Mouse (Mus musculus) kidney, embryonic 15.5 days (tissue): ENCODE data around the gene Egfl7. TPM values are rescaled to one million over a fixed set of nuclear protein-coding genes. Genes with fewer than 3 reads are reported as not detected.

ENCODE experiments used
- ATAC-seq: fragments of 200-750 bp; cut with Nextera tagmentation; replicated peaks from 2 replicates; pipeline ENCODE4 v1.8.0; 2017; ENCODE audit warnings: moderate TSS enrichment; ENCODE audit not compliant: low FRiP score
- H3K27ac ChIP-seq: fragments of 300-500 bp; sonication (generic); 2 replicates; pipeline ENCODE4 v1.5.1; 2015; ENCODE audit warnings: mild to moderate bottlenecking, inconsistent platforms
- H3K27me3 ChIP-seq: fragments of 300-500 bp; sonication (generic); 2 replicates; pipeline ENCODE4 v1.6.1; 2015; ENCODE audit warnings: inconsistent platforms
- H3K36me3 ChIP-seq: fragments of 300-500 bp; sonication (generic); 2 replicates; pipeline ENCODE4 v1.6.1; 2015; ENCODE audit warnings: inconsistent platforms
- H3K4me1 ChIP-seq: fragments of 300-500 bp; sonication (generic); 2 replicates; pipeline ENCODE4 v1.6.1; 2015; ENCODE audit warnings: inconsistent platforms
- H3K4me2 ChIP-seq: fragments of 300-500 bp; sonication (generic); 2 replicates; pipeline ENCODE4 v1.6.1; 2015; ENCODE audit warnings: moderate library complexity, mild to moderate bottlenecking, inconsistent platforms
- H3K4me3 ChIP-seq: fragments of 300-500 bp; sonication (generic); replicated peaks from 2 replicates; pipeline ENCODE4 v1.5.1; 2015; ENCODE audit warnings: mild to moderate bottlenecking, inconsistent platforms
- H3K9ac ChIP-seq: fragments of 300-500 bp; sonication (generic); 2 replicates; pipeline ENCODE4 v1.6.1; 2015; ENCODE audit warnings: mild to moderate bottlenecking, inconsistent platforms
- H3K9me3 ChIP-seq: fragments of 300-500 bp; sonication (generic); replicated peaks from 2 replicates; pipeline ENCODE4 v1.6.1; 2016; ENCODE audit warnings: inconsistent platforms
- WGBS: fragments of 180-500 bp; shearing (Covaris S2); methylation state at CpG from one replicate; pipeline ENCODE4 v1.1.7; 2015; ENCODE audit warnings: mixed read lengths; 5-methylcytosine and 5-hydroxymethylcytosine counted together
- polyA plus RNA-seq: library from polyadenylated mRNA; unstranded; fragments of >200 nt; fragmentation: Nextera tagmentation; extraction: Ambion mirVana; gene quantifications from 2 replicates; pipeline ENCODE4 v1.2.1, GENCODE M21; 2015

The Egfl7 gene
- 218 and 219 TPM in 2 replicates for polyA plus RNA-seq

DNA sequence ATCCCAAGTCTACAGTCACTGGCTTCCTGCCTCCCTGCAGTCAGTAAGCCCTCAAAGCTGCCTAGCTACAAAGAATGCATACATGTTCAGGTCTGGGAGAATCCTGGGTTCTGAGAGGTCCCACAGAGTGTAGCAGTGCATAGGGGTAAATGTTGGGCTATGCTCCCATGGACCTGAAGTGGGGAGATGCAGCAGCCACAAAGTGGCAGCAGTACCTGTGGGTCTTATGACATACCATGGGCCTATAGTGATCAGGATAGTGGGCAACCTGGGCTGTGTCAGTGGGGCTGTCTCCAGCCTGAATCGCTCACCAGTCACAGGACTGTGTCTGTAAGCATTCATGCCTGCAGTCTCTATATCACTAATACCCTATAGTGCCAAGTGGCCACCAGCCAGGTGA, at the start of gene Egfl7:
Egfl7 (plus strand) TSS at position 301 of the 400 bp plus-strand sequence.
- no peak within 1 kb of the TSS for H3K4me2 ChIP-seq
- peaks cover 32% of the 10 kb centered on the region for H3K4me1 ChIP-seq
- ATAC-seq, result no peak
- no peak within 1 kb of the TSS for H3K4me3 ChIP-seq
- peak within 1 kb of the TSS; percentile 76 for H3K27ac ChIP-seq
- no peak within 1 kb of the TSS for H3K9ac ChIP-seq
- H3K36me3 ChIP-seq, result no peaks in the 10 kb centered on the region
- H3K9me3 ChIP-seq, result no peaks in the 10 kb centered on the region
- H3K27me3 ChIP-seq, result no peaks in the 10 kb centered on the region
- WGBS, result 74% methylated on average over 1 of the region's 1 CpGs

DNA sequence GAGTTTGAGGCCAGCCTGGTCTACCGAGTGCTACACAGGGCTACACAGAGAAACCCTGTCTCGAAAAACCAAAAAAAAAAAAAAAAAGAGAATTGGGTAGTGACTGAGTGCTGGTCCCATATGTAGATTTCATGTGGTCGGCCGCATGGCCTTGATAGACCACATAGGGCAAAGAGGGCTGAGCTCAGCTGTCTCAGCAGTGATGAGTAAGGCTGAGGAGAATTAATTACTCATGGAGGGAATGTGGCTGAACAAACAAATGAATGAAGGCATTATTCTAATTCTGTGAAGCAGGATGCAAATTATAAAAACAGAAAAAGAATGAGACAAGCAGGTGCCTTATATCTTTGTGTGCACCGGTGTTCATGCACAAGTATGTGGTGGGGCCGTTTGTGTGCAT, 48.0 kb upstream of the Egfl7 start:
- Histone ChIP-seq H3K9me3 (no peaks in the 10 kb centered on the region), H3K4me1 (peaks cover 33% of the 10 kb centered on the region), H3K9ac (no peak overlapping the region), H3K27ac (no peak overlapping the region), H3K27me3 (no peaks in the 10 kb centered on the region), H3K4me2 (no peak overlapping the region), H3K4me3 (no peak overlapping the region), H3K36me3 (no peaks in the 10 kb centered on the region)
- ATAC-seq, result no peak
- WGBS, result 79% methylated on average over 6 of the region's 6 CpGs

DNA sequence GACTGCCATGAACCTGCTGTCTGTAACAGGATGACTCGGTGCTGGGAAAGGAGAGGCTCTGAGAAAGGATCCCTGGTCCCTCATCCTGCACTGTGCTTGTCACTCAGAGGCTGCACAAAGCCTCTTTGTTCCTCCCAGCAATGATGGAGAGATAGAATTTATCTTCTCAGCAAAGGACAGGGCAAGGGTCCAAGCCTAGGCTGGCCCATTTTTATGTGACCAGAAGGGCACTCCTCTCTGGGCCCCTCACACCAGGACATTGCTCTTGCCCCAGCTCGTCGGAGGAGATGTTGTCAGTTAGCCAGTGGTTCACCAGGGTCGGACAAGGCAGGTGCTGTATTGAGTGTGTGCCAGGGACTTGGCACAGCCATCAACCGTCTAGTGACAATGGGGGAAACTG, 46.6 kb upstream of the Egfl7 start:
- no peak overlapping the region; the same call in 1 of the 2 replicates for H3K27ac ChIP-seq
- H3K4me1 ChIP-seq, result peaks cover 20% of the 10 kb centered on the region; the same call in 1 of the 2 replicates
- ATAC-seq, result no peak
- no peaks in the 10 kb centered on the region for H3K27me3 ChIP-seq
- H3K36me3 ChIP-seq, result no peaks in the 10 kb centered on the region
- no peak overlapping the region for H3K4me3 ChIP-seq
- no peak overlapping the region for H3K9ac ChIP-seq
- WGBS, result 51% methylated on average over 5 of the region's 5 CpGs
- no peak overlapping the region for H3K4me2 ChIP-seq
- no peaks in the 10 kb centered on the region for H3K9me3 ChIP-seq

DNA sequence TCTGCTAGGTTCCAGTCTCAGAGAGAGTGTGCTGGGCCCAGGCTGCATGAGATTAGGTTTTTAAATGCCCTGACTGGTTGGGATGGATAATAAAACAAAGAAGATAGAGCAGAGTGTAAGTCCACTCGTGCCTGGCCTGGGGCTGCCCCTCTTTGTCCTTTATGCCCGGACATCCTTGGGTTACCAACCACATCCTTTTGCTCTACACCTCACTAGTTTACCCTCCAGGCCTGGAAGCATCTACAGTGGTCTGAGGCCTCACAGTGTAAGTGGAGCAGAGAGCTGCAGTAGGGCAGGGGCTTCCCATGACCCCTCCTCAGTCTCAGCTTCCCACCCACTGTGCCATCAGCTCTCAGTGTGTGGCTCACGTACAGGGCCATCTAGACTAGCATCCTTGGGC, 45.7 kb upstream of the Egfl7 start:
- H3K4me2 ChIP-seq, result no peak overlapping the region
- no peak overlapping the region for H3K9ac ChIP-seq
- no peaks in the 10 kb centered on the region for H3K9me3 ChIP-seq
- peak; percentile 46; the same call in 1 of the 2 replicates for ATAC-seq
- peak overlapping the region; percentile 38; the same call in 1 of the 2 replicates for H3K27ac ChIP-seq
- 40% methylated on average over 3 of the region's 3 CpGs for WGBS
- peaks cover 19% of the 10 kb centered on the region; the same call in 1 of the 2 replicates for H3K4me1 ChIP-seq
- no peak overlapping the region for H3K4me3 ChIP-seq
- H3K36me3 ChIP-seq, result no peaks in the 10 kb centered on the region
- no peaks in the 10 kb centered on the region for H3K27me3 ChIP-seq

DNA sequence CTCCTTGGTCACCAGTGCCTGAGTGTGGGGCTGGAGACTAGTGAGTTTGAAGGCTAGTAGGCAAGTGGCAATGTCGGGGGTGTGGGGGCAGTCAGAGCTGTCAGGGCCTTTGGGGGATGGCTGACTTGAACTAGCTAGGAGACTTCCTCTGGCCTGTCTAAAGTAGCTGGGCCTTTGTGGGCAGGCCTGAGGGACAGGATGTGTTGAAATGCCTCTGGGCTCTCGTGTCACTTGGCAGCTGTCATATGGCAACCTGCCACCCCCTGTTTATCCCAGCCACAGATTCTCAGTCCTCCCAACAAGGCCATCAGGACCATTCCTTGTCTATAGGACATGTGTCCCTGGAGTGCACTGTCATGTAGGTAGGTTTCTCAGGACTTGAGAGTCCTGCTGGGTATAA, 45.2 kb upstream of the Egfl7 start:
- H3K4me2 ChIP-seq, result no peak overlapping the region
- no peaks in the 10 kb centered on the region for H3K27me3 ChIP-seq
- no peaks in the 10 kb centered on the region for H3K9me3 ChIP-seq
- 54% methylated on average over 2 of the region's 2 CpGs for WGBS
- H3K4me3 ChIP-seq, result no peak overlapping the region
- peaks cover 15% of the 10 kb centered on the region for H3K4me1 ChIP-seq
- H3K27ac ChIP-seq, result peak overlapping the region; percentile 38; the same call in 1 of the 2 replicates
- peak; percentile 31; the same call in 1 of the 2 replicates for ATAC-seq
- H3K9ac ChIP-seq, result no peak overlapping the region
- H3K36me3 ChIP-seq, result no peaks in the 10 kb centered on the region

DNA sequence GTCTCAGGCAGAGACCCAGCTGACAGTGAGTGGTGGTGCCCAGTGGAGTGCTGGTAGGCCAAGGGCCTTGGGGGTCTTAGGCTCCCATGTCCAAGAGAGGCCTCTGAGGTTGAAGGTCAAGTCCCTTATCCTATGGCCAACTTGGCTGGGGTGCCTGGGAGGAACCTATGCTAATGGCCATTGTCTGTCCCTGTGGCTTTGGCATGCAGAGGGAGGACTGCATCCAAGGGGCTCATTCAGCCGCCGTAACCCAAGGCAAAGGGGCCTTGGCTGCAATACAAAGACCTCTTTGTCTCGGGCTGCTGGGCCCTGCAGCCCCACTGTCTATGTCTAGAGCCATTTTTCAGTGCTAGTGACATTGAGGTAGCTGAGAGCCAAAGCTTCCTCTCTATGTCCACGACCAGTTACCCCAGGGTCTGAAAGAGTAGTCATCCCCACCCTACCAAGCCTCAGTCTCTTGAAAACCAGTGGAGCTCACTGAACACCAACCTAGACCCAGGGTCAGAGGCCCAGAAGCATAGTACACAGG, 44.2 kb upstream of the Egfl7 start:
- 58% methylated on average over 4 of the region's 4 CpGs for WGBS
- Histone ChIP-seq H3K9me3 (no peaks in the 10 kb centered on the region), H3K4me2 (no peak overlapping the region), H3K27me3 (no peaks in the 10 kb centered on the region), H3K9ac (no peak overlapping the region), H3K27ac (no peak overlapping the region), H3K4me1 (peaks cover 24% of the 10 kb centered on the region), H3K4me3 (no peak overlapping the region), H3K36me3 (no peaks in the 10 kb centered on the region)
- no peak for ATAC-seq

DNA sequence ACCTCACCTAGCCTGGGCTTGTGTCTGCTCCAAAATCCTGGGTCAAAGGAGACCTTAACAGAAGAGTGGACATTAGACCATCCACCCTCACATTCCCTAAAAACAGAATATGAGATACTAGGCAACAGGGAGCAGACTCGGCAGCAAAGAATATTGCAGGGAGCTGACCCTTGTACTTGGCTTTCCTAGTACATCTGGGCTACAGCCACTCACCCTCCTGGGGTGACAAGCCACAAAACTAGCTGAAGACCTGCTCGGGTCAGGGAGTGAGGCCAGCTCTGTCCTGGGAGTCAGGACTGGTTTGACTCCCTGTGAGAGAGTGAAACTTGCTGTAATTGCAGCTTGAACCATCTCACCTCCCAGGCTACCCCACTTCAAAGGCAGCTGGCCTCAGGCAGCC, 40.3 kb upstream of the Egfl7 start:
- H3K4me1 ChIP-seq, result peaks cover 51% of the 10 kb centered on the region
- H3K4me3 ChIP-seq, result no peak overlapping the region
- no peak overlapping the region for H3K4me2 ChIP-seq
- H3K36me3 ChIP-seq, result no peaks in the 10 kb centered on the region
- H3K27ac ChIP-seq, result no peak overlapping the region
- no peak for ATAC-seq
- H3K9me3 ChIP-seq, result no peaks in the 10 kb centered on the region
- no peak overlapping the region for H3K9ac ChIP-seq
- 38% methylated on average over 2 of the region's 2 CpGs for WGBS
- H3K27me3 ChIP-seq, result no peaks in the 10 kb centered on the region

DNA sequence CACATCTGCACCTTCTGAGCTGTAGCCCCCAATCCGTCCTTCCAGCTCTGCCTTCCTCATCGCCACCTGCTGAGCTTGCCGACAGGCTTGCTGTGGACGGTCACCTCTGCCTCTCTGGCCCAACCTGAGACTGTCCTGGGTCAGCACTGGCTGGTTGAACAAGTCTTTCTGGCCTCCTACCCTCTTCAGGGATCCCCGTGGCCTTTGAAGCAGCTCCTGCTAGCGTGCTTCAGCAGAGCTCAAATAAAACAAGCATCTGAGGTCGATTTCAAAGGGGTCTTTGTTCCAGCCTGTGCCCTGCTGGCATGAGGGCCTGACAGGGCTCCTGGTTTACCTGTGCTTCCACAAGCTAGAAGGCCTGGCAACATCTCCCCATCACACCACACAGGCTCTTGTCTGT, 39.1 kb upstream of the Egfl7 start:
- 39% methylated on average over 7 of the region's 7 CpGs for WGBS
- no peak for ATAC-seq

DNA sequence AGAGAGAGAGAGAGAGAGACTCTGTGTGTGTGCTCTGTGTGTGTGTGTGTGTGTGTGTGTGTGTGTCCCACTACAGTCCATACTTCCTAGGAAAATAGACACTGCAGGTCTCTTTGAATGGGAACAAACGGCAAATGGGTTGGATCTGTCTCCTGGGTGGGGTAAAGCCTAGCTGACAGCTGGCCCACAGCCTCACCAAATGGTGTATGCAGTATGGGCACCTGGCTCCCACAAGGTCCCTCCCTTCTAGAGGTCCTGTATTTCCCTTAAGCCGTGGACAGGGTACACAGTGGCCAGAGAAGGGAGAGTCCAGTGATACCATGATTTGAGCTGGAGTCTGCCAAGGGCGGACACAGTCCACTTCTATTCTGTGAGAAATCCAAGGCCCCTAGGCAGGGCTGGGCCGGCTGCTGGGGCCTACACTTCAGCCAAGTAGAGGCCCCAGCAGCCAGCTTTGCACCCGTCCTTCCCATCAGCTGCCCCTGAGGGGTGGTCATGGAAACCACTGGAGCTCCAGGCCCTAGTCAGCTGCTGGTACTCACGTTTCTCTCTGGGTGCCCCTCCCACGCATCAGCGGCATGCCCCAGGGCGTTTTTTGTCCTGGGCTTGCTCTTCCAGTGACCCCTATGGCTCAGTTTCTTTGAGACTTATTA, 38.4 kb upstream of the Egfl7 start:
- Histone ChIP-seq H3K27ac (peak overlapping the region; percentile 49), H3K4me2 (no peak overlapping the region), H3K36me3 (no peaks in the 10 kb centered on the region), H3K4me1 (peaks cover 52% of the 10 kb centered on the region), H3K27me3 (no peaks in the 10 kb centered on the region), H3K9ac (no peak overlapping the region), H3K9me3 (no peaks in the 10 kb centered on the region), H3K4me3 (no peak overlapping the region)
- WGBS, result 29% methylated on average over 9 of the region's 9 CpGs
- ATAC-seq, result peak; percentile 70; the same call in 1 of the 2 replicates

More for the DNA sequence above, 39.1 kb upstream of the Egfl7 start:
- no peak overlapping the region for H3K4me3 ChIP-seq
- H3K36me3 ChIP-seq, result no peaks in the 10 kb centered on the region
- peak overlapping the region; percentile 54 for H3K27ac ChIP-seq
- H3K4me1 ChIP-seq, result peaks cover 51% of the 10 kb centered on the region
- H3K9ac ChIP-seq, result no peak overlapping the region
- no peaks in the 10 kb centered on the region for H3K27me3 ChIP-seq
- no peaks in the 10 kb centered on the region for H3K9me3 ChIP-seq
- H3K4me2 ChIP-seq, result no peak overlapping the region

DNA sequence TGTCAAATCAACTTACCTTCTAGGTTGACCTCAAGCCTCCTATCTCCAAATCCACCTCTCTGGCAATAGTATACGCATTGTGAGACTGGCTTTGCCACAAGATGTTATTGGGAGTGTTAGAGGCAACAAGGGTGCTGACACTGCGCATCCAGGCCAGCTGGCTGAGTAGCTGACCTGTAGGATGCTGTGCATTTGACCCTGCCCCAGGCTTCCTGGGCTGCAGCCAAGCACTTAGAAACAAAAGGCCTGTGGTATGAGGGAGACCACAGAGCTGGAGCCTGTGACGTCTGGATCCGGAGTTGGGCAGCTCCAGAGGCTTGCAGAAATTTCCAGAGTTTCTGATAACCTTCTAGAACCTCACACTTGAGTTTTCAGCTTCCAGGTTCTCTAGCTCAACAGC, 36.7 kb upstream of the Egfl7 start:
- no peaks in the 10 kb centered on the region for H3K9me3 ChIP-seq
- WGBS, result 65% methylated on average over 4 of the region's 4 CpGs
- H3K4me1 ChIP-seq, result peaks cover 68% of the 10 kb centered on the region
- H3K36me3 ChIP-seq, result no peaks in the 10 kb centered on the region
- no peak overlapping the region for H3K4me3 ChIP-seq
- no peaks in the 10 kb centered on the region for H3K27me3 ChIP-seq
- no peak for ATAC-seq
- no peak overlapping the region for H3K9ac ChIP-seq
- no peak overlapping the region for H3K4me2 ChIP-seq
- H3K27ac ChIP-seq, result 0 out of 2 replicates have a peak overlapping the region, but pooled peaks have one; percentile 51

DNA sequence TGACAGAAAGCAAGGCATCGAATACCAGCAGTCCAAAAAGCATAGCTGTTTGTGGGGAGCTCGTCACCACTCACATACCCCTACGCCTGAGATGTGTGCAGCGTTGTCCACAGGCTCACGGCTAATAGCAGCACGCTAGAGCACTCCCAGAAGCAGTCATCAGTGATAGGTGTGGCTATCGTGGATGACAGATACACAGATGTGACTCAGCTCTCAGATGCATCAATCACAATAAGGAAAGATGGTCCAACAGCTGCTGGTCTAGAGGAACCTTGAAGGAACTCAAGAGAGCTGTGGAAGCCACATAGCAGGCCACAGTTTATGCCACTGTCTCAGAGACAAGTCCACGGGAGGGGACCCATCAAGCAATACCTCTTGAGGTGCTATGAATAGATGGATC, 36.0 kb upstream of the Egfl7 start:
- H3K27me3 ChIP-seq, result no peaks in the 10 kb centered on the region
- no peak overlapping the region for H3K9ac ChIP-seq
- H3K36me3 ChIP-seq, result no peaks in the 10 kb centered on the region
- H3K4me2 ChIP-seq, result no peak overlapping the region
- H3K27ac ChIP-seq, result peak overlapping the region; percentile 51; the same call in 1 of the 2 replicates
- H3K4me1 ChIP-seq, result peaks cover 72% of the 10 kb centered on the region
- no peak overlapping the region for H3K4me3 ChIP-seq
- 71% methylated on average over 8 of the region's 8 CpGs for WGBS
- ATAC-seq, result no peak
- H3K9me3 ChIP-seq, result no peaks in the 10 kb centered on the region

DNA sequence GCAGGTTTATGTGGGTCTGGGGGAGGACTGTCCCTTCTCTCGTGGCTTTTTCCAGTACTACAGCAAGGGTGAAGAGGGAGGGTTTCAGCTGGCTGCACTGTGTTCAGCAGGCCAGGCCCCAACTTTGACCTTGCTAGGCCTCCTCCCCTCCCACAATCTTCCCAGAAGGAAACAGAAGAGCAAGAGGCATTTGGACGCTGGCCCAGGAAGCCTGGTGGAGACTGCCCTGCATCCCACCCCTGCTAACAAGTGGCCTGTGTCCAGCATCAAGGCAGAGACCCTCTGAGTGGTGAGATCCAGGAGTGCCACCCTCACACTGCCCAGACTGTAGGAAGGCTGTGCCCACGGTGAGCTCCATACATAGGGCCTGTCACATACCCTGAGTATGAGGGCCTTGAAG, 35.5 kb upstream of the Egfl7 start:
- no peaks in the 10 kb centered on the region for H3K27me3 ChIP-seq
- no peak overlapping the region for H3K9ac ChIP-seq
- H3K4me1 ChIP-seq, result peaks cover 73% of the 10 kb centered on the region
- ATAC-seq, result peak; percentile 53
- H3K4me3 ChIP-seq, result no peak overlapping the region
- peak overlapping the region; percentile 51 for H3K27ac ChIP-seq
- H3K9me3 ChIP-seq, result no peaks in the 10 kb centered on the region
- H3K36me3 ChIP-seq, result no peaks in the 10 kb centered on the region
- 25% methylated on average over 3 of the region's 3 CpGs for WGBS
- no peak overlapping the region for H3K4me2 ChIP-seq
